ENCODE assay signal across 7 mouse cellular contexts in genomic region chr19:16131831-16132230, GRCm38 (mm10). TPM values are rescaled to one million over a fixed set of nuclear protein-coding genes. Genes with fewer than 3 reads are reported as not detected.
DNase-seq lines count a peak whose midpoint lies in the region; ATAC-seq and TF ChIP-seq lines count a peak whose summit lies in the region.

No protein-coding gene starts in this region.

- peak overlapping the region; percentile 65 for H3K4me2 ChIP-seq in neural tube, embryonic 11.5 days (ENCODE audit: low read depth)
- peak overlapping the region; percentile 61 for H3K4me2 ChIP-seq in forebrain, embryonic 14.5 days (ENCODE audit: low read length)

- H3K27me3 ChIP-seq in neural tube, embryonic 11.5 days (ENCODE audit: control insufficient read depth, insufficient read depth, low read length): no peaks in the 10 kb centered on the region
- no peaks in the 10 kb centered on the region for H3K27me3 ChIP-seq in forebrain, embryonic 14.5 days (replicated peaks; ENCODE audit: control insufficient read depth, insufficient read depth, low read length)

- peak overlapping the region; percentile 98 for H3K9ac ChIP-seq in neural tube, embryonic 11.5 days (ENCODE audit: low read length)
- peak overlapping the region; percentile 98 for H3K9ac ChIP-seq in forebrain, embryonic 14.5 days (ENCODE audit: low read length)

- peak overlapping the region; percentile 94 for H3K4me3 ChIP-seq in neural tube, embryonic 11.5 days (ENCODE audit: low read depth, low read length)
- H3K4me3 ChIP-seq in forebrain, embryonic 14.5 days (ENCODE audit: low read depth, low read length): peak overlapping the region; percentile 94
- peak overlapping the region; percentile 99 for H3K4me3 ChIP-seq in olfactory bulb, adult 2 months (ENCODE audit: insufficient read depth, low read depth, low read length)

- H3K9me3 ChIP-seq in neural tube, embryonic 11.5 days (ENCODE audit: control insufficient read depth, low read length): no peaks in the 10 kb centered on the region
- H3K9me3 ChIP-seq in forebrain, embryonic 14.5 days (replicated peaks; ENCODE audit: control insufficient read depth, low read length): no peaks in the 10 kb centered on the region

- H3K27ac ChIP-seq in neural tube, embryonic 11.5 days (ENCODE audit: low read depth, low read length): peak overlapping the region; percentile 99; the same call in 1 of the 2 replicates
- peak overlapping the region; percentile 99 for H3K27ac ChIP-seq in forebrain, embryonic 14.5 days (ENCODE audit: low read depth, low read length)
- H3K27ac ChIP-seq in olfactory bulb, adult 2 months (ENCODE audit: insufficient read depth, low read depth, low read length): peak overlapping the region; percentile 50

- TF ChIP-seq POLR2A in olfactory bulb, adult 2 months (IDR thresholded peaks at IDR 0.05; ENCODE audit: insufficient read depth, low read depth, low read length): no peak

- no peak for TF ChIP-seq CTCF in olfactory bulb, adult 2 months (IDR thresholded peaks at IDR 0.05; ENCODE audit: insufficient read depth, low read depth, low read length)

- WGBS in neural tube, embryonic 11.5 days: 9% methylated on average over 6 of the region's 6 CpGs
- 13% methylated on average over 6 of the region's 6 CpGs for WGBS in forebrain, embryonic 14.5 days
- 4% methylated on average over 6 of the region's 6 CpGs for WGBS in large intestine, adult 2 months
- WGBS in olfactory bulb, adult 2 months: 11% methylated on average over 6 of the region's 6 CpGs

- ATAC-seq in neural tube, embryonic 11.5 days (ENCODE audit: insufficient read depth, low FRiP score, low TSS enrichment): 0 out of 2 replicates have a peak, but pooled peaks have one; percentile 0
- no peak for ATAC-seq in forebrain, embryonic 14.5 days

- no peaks in the 10 kb centered on the region for H3K36me3 ChIP-seq in neural tube, embryonic 11.5 days (ENCODE audit: control insufficient read depth, insufficient read depth, low read length)
- H3K36me3 ChIP-seq in forebrain, embryonic 14.5 days (ENCODE audit: control insufficient read depth, insufficient read depth, low read length): no peaks in the 10 kb centered on the region

- DNase-seq in neural tube, embryonic 11.5 days (ENCODE audit: low spot score): no peak
- no peak for DNase-seq in neural tube, embryonic 10.5 days (ENCODE audit: extremely low spot score, low spot score)
- DNase-seq in forebrain, embryonic 14.5 days (ENCODE audit: low spot score): peak; percentile 41
- peak; percentile 45 for DNase-seq in large intestine, adult 2 months (ENCODE audit: low read depth, low spot score)
- no peak for DNase-seq in layer of hippocampus, adult 9-11 months
- DNase-seq in adrenal gland, adult 2 months: no peak

- peaks cover 10% of the 10 kb centered on the region; the same call in 1 of the 2 replicates for H3K4me1 ChIP-seq in neural tube, embryonic 11.5 days (ENCODE audit: control insufficient read depth, insufficient read depth, low read length)
- peaks cover 17% of the 10 kb centered on the region for H3K4me1 ChIP-seq in forebrain, embryonic 14.5 days (ENCODE audit: control insufficient read depth, insufficient read depth, low read length)
- H3K4me1 ChIP-seq in olfactory bulb, adult 2 months (ENCODE audit: control insufficient read depth, insufficient read depth, low read length): peaks cover 4% of the 10 kb centered on the region

RNA-seq across cellular contexts. Expression of gene Gnaq, which starts 0.8 kb away (rescaled TPM):
- 24.5 and 26.5 TPM in 2 replicates for polyA plus RNA-seq in neural tube, embryonic 11.5 days (2014; fragmentation: Nextera tagmentation; extraction: Ambion mirVana)
- 44.8 and 47.6 TPM in 2 replicates for polyA plus RNA-seq in forebrain, embryonic 14.5 days (2014; fragmentation: Nextera tagmentation; extraction: Ambion mirVana)
- polyA plus RNA-seq in large intestine, adult 2 months (2012; rRNA removed): 12.2 and 15.2 TPM in 2 replicates
- 135 and 244 TPM in 2 replicates for polyA plus RNA-seq in olfactory bulb, adult 2 months (2012; ENCODE audit: insufficient read depth, insufficient read length, low replicate concordance, missing spikeins)
- total RNA-seq in adrenal gland, adult 2 months (2021): 10 to 100 TPM; 49.7 to 62.5 TPM
- 6.9 and 7.8 TPM in 2 replicates for polyA plus RNA-seq in adrenal gland, adult 2 months (2012; rRNA removed)

Comparison
In these comparisons a context has a peak if more than half of its experiments do, and no peak if none do; other contexts are left out.
1. DNase-seq: peak in forebrain, embryonic 14.5 days (single experiment) and large intestine, adult 2 months (single experiment); none in neural tube, embryonic 11.5 days (single experiment), neural tube, embryonic 10.5 days (single experiment), layer of hippocampus, adult 9-11 months (single experiment) and adrenal gland, adult 2 months (single experiment).
2. Peak in every context shown above with its lines, with median percentiles within 50 percentile points of each other: H3K27ac ChIP-seq and H3K4me3 ChIP-seq.